Mouse (Mus musculus): ENCODE results near the gene Myo5a. TPM values are rescaled to one million over a fixed set of nuclear protein-coding genes. Genes with fewer than 3 reads are reported as not detected.

The Myo5a gene
- polyA plus RNA-seq, 1 experiment from 2014 or later, result 23.5 TPM

Other genes starting within 250 kb of the Myo5a start
- gene Onecut1, start 209.1 kb upstream of the Myo5a start, polyA plus RNA-seq (2014; fragmentation: Nextera tagmentation; extraction: Ambion mirVana), result 0.81 and 1.6 TPM in 2 replicates
- 11.9 and 13.3 TPM in 2 replicates for gene Fam214a, start 118.1 kb upstream of the Myo5a start, polyA plus RNA-seq (2014; fragmentation: Nextera tagmentation; extraction: Ambion mirVana)
- 367 and 386 TPM in 2 replicates for gene Arpp19, start 33.4 kb upstream of the Myo5a start, polyA plus RNA-seq (2014; fragmentation: Nextera tagmentation; extraction: Ambion mirVana)
- 0.85 and 1.0 TPM in 2 replicates for gene Myo5c, start 161.0 kb downstream of the Myo5a start, polyA plus RNA-seq (2014; fragmentation: Nextera tagmentation; extraction: Ambion mirVana)
- 32.0 and 34.3 TPM in 2 replicates for gene Gnb5, start 235.3 kb downstream of the Myo5a start, polyA plus RNA-seq (2014; fragmentation: Nextera tagmentation; extraction: Ambion mirVana)